Mouse (Mus musculus) retina, postnatal 7 days (tissue): ENCODE measurements around the gene Erv3.

Source experiments
- DNase-seq: peaks from one replicate; pipeline ENCODE4 v3.0.0-alpha.2; 2012; ENCODE audit warnings: low read depth, low spot score

Gene Erv3

GRCm38 (mm10) chr2:131823931-131824330 lies 35.6 kb downstream of the Erv3 start:
- no peak for DNase-seq

DNA sequence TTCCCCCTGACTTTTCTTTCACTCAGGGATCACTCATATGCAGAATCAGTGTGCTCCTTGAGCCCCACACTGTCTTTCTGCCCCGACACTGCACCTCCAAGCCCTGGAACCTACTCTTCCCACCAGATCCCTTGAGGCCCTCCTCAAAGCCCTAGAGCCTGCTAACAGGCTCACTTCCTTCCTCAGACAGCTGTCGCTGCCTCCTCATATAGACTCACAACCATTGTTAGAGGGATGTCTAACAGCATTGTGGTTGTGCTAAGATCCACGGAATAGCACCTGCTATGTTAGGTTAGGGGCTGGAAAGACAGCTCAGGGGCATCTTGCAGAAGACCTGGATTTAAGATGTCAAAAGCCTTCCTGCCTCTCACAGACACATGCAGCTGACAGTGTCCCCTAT lies 37.1 kb downstream of the Erv3 start:
- DNase-seq, result no peak

DNA sequence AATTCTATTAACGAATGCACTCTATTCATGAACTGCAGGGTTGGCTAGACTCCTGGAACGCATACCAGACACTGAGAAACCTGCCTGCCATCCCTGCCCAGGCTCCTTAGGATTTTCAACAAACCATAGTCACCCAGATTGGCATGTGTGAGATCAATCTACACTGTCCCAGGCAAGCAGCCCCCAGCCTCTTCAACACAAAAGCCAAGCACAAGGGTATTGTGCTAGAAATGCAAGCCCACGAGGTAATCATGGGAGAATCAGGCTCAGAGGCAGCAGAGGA lies 37.9 kb downstream of the Erv3 start:
- DNase-seq, result no peak

- peak; percentile 63 for DNase-seq
Observed at GRCm38 (mm10) chr2:131820932-131821707, 38.4 kb downstream of the Erv3 start.

- peak; percentile 71 for DNase-seq
Observed at GRCm38 (mm10) chr2:131820088-131820675, 39.4 kb downstream of the Erv3 start.

DNA sequence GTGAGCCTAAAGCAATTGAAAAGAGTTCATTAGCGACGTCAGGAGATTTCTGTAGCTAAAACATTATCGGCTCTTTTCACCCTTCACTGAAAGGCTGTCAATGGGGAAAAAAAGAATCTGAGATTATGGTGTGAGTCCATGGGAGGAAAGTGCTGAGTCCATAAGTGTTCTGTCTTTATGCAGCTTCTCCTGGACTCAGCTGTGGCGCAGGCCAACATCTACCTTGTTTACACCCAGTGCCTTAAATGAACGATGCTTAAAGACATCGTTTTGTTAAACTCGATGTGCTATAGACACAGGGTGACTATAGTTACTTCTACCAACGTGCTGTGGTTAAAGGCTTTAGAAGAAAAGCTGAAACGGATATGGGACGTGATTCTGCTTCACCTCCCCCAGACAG lies 45.2 kb downstream of the Erv3 start:
- DNase-seq, result no peak

DNA sequence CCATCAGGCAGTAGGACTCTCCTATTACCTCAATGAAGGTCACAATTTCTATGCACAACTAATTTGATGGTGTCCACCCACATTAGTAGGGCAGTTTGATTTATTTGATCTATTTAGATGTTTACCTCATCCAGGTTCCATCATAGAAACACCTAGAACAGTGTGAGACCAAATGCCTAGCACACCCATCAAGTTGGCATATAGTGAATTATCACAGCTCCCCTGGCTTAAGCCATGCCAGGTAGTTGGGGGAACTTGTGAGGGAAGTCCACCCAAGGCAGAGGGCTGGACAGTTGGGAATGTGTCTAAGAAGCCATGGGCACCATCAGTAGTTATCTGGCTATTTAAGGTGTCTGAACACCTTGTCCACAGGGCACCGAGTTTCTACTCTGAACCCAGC lies 46.1 kb downstream of the Erv3 start:
- DNase-seq, result no peak

- DNase-seq, result peak; percentile 61
Observed at GRCm38 (mm10) chr2:131812480-131813137, 46.9 kb downstream of the Erv3 start.

GRCm38 (mm10) chr2:131811607-131812006 lies 47.9 kb downstream of the Erv3 start:
- DNase-seq, result no peak

DNA sequence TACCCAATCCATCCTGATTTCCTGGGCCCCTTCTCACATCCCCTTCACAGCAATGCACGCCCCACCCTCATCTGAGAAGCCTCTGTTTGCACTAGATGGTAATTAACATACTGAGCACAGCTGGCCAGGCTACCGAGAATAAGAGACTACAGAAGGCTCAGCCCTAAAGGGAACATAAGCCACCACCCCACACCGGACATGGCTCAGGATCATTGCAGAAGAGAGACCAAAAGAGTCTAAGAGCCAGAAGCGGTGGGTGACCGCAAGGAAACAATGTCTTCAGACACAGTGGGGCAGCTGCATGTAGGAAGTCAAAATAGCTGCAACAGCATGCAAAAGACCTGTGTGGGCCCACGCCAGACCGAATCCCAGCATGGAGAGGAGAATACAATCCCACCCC lies 50.7 kb downstream of the Erv3 start:
- no peak for DNase-seq

- DNase-seq, result no peak
Observed at GRCm38 (mm10) chr2:131807660-131808059, 51.9 kb downstream of the Erv3 start.

DNA sequence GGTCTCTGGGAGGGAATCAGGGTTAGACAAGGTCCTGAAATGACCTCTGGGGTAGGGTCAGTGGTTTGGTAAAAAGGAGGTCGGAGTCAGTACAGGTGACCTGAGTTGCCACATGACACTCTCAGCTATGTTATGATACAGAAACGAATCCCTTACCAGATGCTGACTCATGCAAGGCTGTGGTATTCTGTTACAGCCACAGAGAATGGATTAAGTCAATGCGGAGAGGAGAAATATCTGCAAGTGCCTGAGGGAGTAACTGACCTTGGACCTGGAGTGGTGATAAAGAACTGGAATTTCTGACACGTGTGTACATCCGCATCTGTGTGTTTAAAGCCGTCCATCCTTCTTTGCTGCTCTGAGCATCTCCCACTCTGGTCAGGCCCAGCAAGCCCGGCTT lies 52.7 kb downstream of the Erv3 start:
- no peak for DNase-seq

DNA sequence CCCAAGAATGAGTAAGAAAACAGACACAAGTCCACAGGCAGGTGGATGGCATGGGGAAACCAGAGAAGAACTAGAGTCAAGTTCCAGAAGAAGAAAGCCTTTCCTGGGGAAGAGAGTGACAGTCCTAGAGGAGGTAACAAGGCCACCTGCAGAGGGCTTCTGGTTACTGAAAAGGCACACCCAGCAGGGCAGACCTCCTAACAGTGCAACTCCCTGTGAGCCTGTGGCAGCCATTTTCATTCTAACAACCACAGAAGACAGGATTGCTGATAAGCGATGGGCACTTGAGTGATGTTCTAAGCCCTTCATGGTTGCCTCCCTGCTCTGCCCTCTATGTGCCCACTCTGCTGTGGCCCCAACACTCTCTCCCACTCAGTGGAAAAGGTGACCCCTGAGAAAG lies 54.2 kb downstream of the Erv3 start:
- DNase-seq, result no peak

GRCm38 (mm10) chr2:131803801-131804200 lies 55.7 kb downstream of the Erv3 start:
- no peak for DNase-seq
